In the genomic region with DNA sequence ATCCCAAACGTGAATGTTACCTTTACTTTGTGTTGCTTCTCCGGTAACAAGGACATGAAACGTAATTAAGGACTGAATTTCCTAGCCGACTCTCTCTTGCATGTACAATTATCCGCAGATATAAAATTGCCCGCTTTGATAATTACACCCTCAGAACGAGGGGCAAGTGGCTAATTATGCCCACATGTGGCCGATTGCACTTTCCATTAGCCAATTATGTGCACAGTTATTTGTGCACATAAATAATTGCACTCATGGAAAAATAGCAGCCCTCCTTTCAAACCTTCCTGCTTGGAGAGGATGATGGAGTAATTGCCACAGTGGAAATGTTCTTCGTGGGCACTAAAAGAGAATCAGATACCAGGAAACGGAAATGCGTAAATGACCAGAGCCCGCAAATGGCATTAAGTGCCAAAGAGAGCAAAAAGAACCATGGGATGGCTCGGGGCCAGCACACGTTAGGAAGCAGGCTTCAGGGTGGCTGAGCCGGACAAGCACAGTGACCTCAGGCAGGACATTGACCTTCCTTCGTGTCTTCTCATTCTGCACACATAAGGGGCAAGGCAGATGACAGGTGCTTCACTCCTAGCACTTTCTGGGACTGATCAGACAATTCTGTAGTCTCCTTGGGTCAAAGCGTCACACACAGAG, we compare ENCODE assay signal across 9 mouse cellular contexts.
DNase-seq lines count a peak whose midpoint lies in the region; ATAC-seq and TF ChIP-seq lines count a peak whose summit lies in the region.
"Had no signal": no experiment of that assay in that cellular context is flagged by ENCODE, and none has a peak within 500 bp of the region (broad histone marks: within the 10 kb centered on the region; RNA-seq: fewer than 3 reads in every experiment).

No protein-coding gene starts in this region.

- no peaks in the 10 kb centered on the region for H3K27me3 ChIP-seq in embryonic facial prominence, embryonic 10.5 days (replicated peaks; ENCODE audit: low read depth, poor library complexity, severe bottlenecking)
- H3K27me3 ChIP-seq in embryonic facial prominence, embryonic 15.5 days: no peaks in the 10 kb centered on the region
- H3K27me3 ChIP-seq in limb, embryonic 13.5 days: peaks cover 5% of the 10 kb centered on the region; the same call in 1 of the 2 replicates
- H3K27me3 ChIP-seq: heart, embryonic 13.5 days had no signal

- H3K4me2 ChIP-seq in embryonic facial prominence, embryonic 15.5 days (replicated peaks): peak overlapping the region; percentile 41
- H3K4me2 ChIP-seq in limb, embryonic 13.5 days (replicated peaks): peak overlapping the region; percentile 44

- H3K4me3 ChIP-seq in layer of hippocampus, adult 2 months: peak overlapping the region; percentile 37; the same call in 1 of the 2 replicates
- H3K4me3 ChIP-seq in embryonic facial prominence, embryonic 10.5 days: peak overlapping the region; percentile 18; the same call in 1 of the 2 replicates
- peak overlapping the region; percentile 26; the same call in 1 of the 2 replicates for H3K4me3 ChIP-seq in embryonic facial prominence, embryonic 15.5 days (replicated peaks)
- peak overlapping the region; percentile 5; the same call in 1 of the 2 replicates for H3K4me3 ChIP-seq in limb, embryonic 13.5 days
- H3K4me3 ChIP-seq: heart, embryonic 13.5 days had no signal

- 72% methylated on average over 17 of the region's 17 CpGs for WGBS in embryonic facial prominence, embryonic 10.5 days
- WGBS in embryonic facial prominence, embryonic 15.5 days: 46% methylated on average over 17 of the region's 17 CpGs
- WGBS in limb, embryonic 13.5 days: 31% methylated on average over 17 of the region's 17 CpGs

- H3K9ac ChIP-seq in embryonic facial prominence, embryonic 15.5 days: no peak overlapping the region
- no peak overlapping the region for H3K9ac ChIP-seq in limb, embryonic 13.5 days

- no peaks in the 10 kb centered on the region for H3K36me3 ChIP-seq in embryonic facial prominence, embryonic 10.5 days (replicated peaks)
- no peaks in the 10 kb centered on the region for H3K36me3 ChIP-seq in embryonic facial prominence, embryonic 15.5 days
- no peaks in the 10 kb centered on the region for H3K36me3 ChIP-seq in limb, embryonic 13.5 days
- H3K36me3 ChIP-seq: heart, embryonic 13.5 days had no signal

- H3K4me1 ChIP-seq in embryonic facial prominence, embryonic 10.5 days: peaks cover 27% of the 10 kb centered on the region
- peaks cover 12% of the 10 kb centered on the region for H3K4me1 ChIP-seq in embryonic facial prominence, embryonic 15.5 days
- peaks cover 20% of the 10 kb centered on the region for H3K4me1 ChIP-seq in limb, embryonic 13.5 days

- DNase-seq in layer of hippocampus, adult 2 months (ENCODE audit: low spot score in 2 of 2): no peak
- no peak for DNase-seq in layer of hippocampus, adult 8-10 months (ENCODE audit: low spot score in 2 of 2)
- no peak for DNase-seq in embryonic facial prominence, embryonic 10.5 days (ENCODE audit: low spot score)
- DNase-seq in spleen, adult 12 weeks (ENCODE audit: low spot score): no peak
- no peak for DNase-seq in urinary bladder, adult 18-20 months (ENCODE audit: low spot score in 2 of 2)

- H3K9me3 ChIP-seq in embryonic facial prominence, embryonic 10.5 days: 0 out of 2 replicates have a peak, but pooled peaks cover 5% of the 10 kb centered on the region
- H3K9me3 ChIP-seq in embryonic facial prominence, embryonic 15.5 days (replicated peaks): no peaks in the 10 kb centered on the region
- H3K9me3 ChIP-seq in limb, embryonic 13.5 days: no peaks in the 10 kb centered on the region
- H3K9me3 ChIP-seq: heart, embryonic 13.5 days had no signal

- no peak for TF ChIP-seq CTCF in layer of hippocampus, adult 2 months (conservative IDR thresholded peaks at IDR 0.05)

- peak overlapping the region; percentile 74; the same call in 1 of the 2 replicates for H3K27ac ChIP-seq in layer of hippocampus, adult 2 months
- no peak overlapping the region; the same call in 1 of the 2 replicates for H3K27ac ChIP-seq in embryonic facial prominence, embryonic 10.5 days (replicated peaks)
- H3K27ac ChIP-seq in embryonic facial prominence, embryonic 15.5 days (replicated peaks): peak overlapping the region; percentile 18; the same call in 1 of the 2 replicates
- H3K27ac ChIP-seq in limb, embryonic 13.5 days: no peak overlapping the region
- H3K27ac ChIP-seq: heart, embryonic 13.5 days had no signal

- ATAC-seq in embryonic facial prominence, embryonic 15.5 days (ENCODE audit: insufficient number of reproducible peaks, low FRiP score, low TSS enrichment, low read depth): no peak
- ATAC-seq in limb, embryonic 13.5 days (ENCODE audit: low FRiP score, low read depth): no peak
- ATAC-seq: intestine, postnatal 0 days had no signal

Comparison
In these comparisons a context has a peak if more than half of its experiments do, and no peak if none do; other contexts are left out.
1. H3K27ac ChIP-seq: peak in layer of hippocampus, adult 2 months (single experiment) and embryonic facial prominence, embryonic 15.5 days (single experiment); none in embryonic facial prominence, embryonic 10.5 days (single experiment) and limb, embryonic 13.5 days (single experiment).
2. Peak in every context shown above with its lines, with median percentiles within 50 percentile points of each other: H3K4me3 ChIP-seq.